Mouse (Mus musculus) olfactory bulb, adult 2 months (tissue): ENCODE data around the gene Xab2. TPM values are rescaled to one million over a fixed set of nuclear protein-coding genes. Genes with fewer than 3 reads are reported as not detected.

ENCODE experiments used
- H3K27ac ChIP-seq: fragments of 200-500 bp; 2 replicates; pipeline ENCODE4 v1.5.1; 2012; ENCODE audit warnings: low read depth, low read length; ENCODE audit not compliant: insufficient read depth
- H3K4me1 ChIP-seq: fragments of 200-500 bp; 2 replicates; pipeline ENCODE4 v1.6.1; 2012; ENCODE audit warnings: low read length; ENCODE audit not compliant: control insufficient read depth, insufficient read depth
- H3K4me3 ChIP-seq: fragments of 200-500 bp; 2 replicates; pipeline ENCODE4 v1.5.1; 2012; ENCODE audit warnings: mild to moderate bottlenecking, low read depth, low read length, moderate library complexity; ENCODE audit not compliant: insufficient read depth
- CTCF ChIP-seq: fragments of 200-500 bp; IDR thresholded peaks from 2 replicates; pipeline ENCODE4 v1.5.1; 2012; ENCODE audit warnings: low read depth, mild to moderate bottlenecking, low read length, moderate library complexity; ENCODE audit not compliant: insufficient read depth
- POLR2A ChIP-seq: fragments of 200-500 bp; IDR thresholded peaks from 2 replicates; pipeline ENCODE4 v1.6.1; 2012; ENCODE audit warnings: mild to moderate bottlenecking, low read depth, low read length, moderate library complexity; ENCODE audit not compliant: insufficient read depth
- WGBS: fragments of 180-500 bp; shearing (Covaris S2); methylation state at CpG from one replicate; pipeline ENCODE4 v1.1.7; 2018; 5-methylcytosine and 5-hydroxymethylcytosine counted together
- polyA plus RNA-seq: library from polyadenylated mRNA; stranded (reverse); fragments of >200 nt; gene quantifications from 2 replicates; pipeline ENCODE4 v1.2.4, GENCODE M21; 2012; ENCODE audit warnings: low replicate concordance; ENCODE audit not compliant: missing spikeins, insufficient read depth, insufficient read length

The Xab2 gene
- polyA plus RNA-seq, 1 experiment: not detected

DNA sequence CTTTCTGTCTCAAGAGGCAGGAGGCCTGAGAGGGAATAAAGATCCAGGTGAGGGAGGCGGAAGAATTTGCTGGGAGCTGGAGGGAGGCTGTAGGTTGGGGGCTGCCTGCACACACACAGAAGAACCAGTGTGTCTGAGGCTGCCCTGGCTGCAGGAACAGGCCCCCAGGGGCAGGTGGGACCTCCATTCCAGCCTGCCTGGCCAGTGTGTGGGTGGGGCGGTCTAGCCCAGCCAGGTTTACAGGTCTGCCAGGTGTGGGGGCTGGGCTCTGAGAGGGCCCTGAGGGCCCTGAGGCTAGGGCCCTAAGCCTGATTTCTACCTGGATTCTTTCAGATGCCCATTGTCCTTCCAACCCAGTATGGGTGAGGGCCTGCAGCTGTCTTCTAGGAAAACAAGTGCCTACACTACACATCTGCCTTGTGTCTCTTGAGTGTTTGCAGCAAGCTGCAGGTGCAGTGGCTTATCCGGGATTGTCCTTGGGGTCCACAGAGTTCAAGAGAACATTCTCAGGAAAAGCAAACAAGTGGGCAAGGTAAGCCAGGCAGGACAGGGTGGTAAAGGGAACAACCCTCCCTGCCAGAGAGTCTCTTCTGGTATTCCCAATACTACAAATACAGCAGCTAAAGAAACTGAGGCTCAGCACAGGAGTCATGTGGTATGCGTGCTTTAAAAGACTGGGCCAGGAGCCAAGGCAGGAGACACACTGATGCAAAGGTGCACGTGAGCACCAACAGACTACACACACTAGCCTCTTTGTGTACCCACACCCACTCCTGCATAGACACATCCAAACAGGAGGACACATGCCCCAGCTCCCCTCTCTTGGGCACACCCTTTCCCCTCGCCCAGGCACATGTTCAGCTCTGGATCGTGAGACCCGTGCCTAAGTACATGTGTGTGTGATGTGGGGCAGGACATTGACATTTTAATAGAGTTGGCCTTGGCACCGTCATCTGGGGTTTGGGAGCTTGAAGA, 41.4 kb downstream of the Xab2 start:
- no peak overlapping the region for H3K27ac ChIP-seq
- H3K4me1 ChIP-seq: no peaks in the 10 kb centered on the region
- 78% methylated on average over 9 of the region's 9 CpGs for WGBS
- TF ChIP-seq CTCF (no peak), POLR2A (no peak)
- no peak overlapping the region for H3K4me3 ChIP-seq

DNA sequence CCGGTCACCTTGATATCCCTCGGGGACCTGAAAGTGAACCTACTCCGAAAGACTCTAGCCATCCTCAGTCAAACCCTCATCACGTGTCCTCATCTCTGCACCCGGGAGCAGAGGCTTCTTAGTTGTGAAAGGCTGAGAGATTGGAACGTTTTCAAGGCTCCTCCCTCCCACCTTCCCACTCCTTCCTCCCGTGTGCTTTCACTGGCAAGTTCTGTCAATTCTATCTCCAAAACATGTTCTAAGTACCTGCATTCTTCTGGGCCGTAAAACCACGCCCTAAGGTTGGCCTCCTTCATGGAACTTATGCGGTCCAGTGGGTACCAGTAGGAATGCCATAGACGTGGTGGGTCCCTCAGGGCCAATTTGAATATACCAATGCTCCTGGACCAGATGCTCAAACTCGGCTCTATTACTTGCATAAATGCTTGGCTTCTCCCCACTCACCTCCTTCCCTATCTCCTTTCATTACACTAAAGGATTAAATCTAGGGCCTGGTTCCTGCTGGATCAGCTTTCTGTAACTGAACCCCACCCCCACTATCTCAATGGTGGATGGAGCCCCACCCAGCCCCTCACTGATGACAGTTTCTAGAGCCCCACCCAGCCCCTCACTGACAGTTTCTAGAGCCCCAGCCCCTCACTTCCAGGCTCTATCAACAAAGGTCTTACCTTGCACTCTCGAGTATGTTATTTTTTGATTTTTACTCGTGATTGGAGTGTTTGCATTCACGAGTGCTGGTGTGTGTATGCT, 44.7 kb downstream of the Xab2 start:
- Histone ChIP-seq H3K4me1 (no peaks in the 10 kb centered on the region), H3K4me3 (no peak overlapping the region), H3K27ac (no peak overlapping the region)
- WGBS: 77% methylated on average over 15 of the region's 15 CpGs
- no peak for TF ChIP-seq POLR2A
- TF ChIP-seq CTCF: no peak

DNA sequence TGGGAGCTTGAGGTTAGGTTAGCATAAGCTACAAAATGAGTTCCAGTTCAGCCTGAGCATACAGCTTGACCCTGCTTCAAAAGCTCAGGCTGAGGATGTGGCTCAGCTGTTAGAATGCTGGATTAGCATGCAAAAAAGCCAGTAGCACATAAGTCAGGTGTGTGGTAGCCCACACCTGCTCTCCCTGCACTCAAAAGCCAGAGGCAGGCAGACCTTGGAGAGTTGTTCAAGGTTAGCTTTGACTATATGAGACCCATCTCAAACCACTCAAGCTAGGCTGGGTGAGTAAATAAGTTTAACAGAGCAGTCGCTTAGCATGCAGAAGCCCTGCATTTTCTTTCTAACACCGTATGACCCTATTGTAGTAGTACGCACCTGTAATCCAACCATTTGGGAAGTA, 46.6 kb downstream of the Xab2 start:
- WGBS: 95% methylated on average over 3 of the region's 3 CpGs
- Histone ChIP-seq H3K27ac (no peak overlapping the region), H3K4me3 (no peak overlapping the region), H3K4me1 (no peaks in the 10 kb centered on the region)
- TF ChIP-seq POLR2A (no peak), CTCF (no peak)

DNA sequence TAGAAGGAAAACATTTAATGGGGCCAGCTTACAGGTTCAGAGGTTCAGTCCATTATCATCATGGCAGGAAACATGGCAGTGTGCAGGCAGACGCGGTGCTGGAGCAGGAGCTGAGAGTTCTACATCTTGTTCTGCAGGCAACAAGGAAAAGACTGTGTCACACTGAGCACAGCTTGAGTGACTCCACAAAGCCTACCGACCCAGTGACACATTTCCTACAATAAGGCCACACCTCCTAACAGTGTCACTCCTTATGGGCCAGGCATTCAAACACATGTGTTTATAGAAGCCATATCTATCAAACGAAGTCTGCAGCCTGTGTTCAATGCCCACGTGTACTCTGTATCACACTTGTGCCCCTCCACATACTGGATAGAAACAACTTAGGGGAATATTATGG, 51.3 kb downstream of the Xab2 start:
- no peaks in the 10 kb centered on the region for H3K4me1 ChIP-seq
- 88% methylated on average over 5 of the region's 5 CpGs for WGBS

GRCm38 (mm10) chr8:3568378-3568777, 52.7 kb downstream of the Xab2 start:
- no peak for TF ChIP-seq CTCF
- TF ChIP-seq POLR2A: no peak
- no peak overlapping the region for H3K4me3 ChIP-seq
- no peak overlapping the region for H3K27ac ChIP-seq
- no peaks in the 10 kb centered on the region for H3K4me1 ChIP-seq
- WGBS: 16% methylated on average over 7 of the region's 7 CpGs

More for the DNA sequence above, 51.3 kb downstream of the Xab2 start:
- TF ChIP-seq CTCF: no peak
- TF ChIP-seq POLR2A: no peak
- Histone ChIP-seq H3K27ac (no peak overlapping the region), H3K4me3 (no peak overlapping the region)

DNA sequence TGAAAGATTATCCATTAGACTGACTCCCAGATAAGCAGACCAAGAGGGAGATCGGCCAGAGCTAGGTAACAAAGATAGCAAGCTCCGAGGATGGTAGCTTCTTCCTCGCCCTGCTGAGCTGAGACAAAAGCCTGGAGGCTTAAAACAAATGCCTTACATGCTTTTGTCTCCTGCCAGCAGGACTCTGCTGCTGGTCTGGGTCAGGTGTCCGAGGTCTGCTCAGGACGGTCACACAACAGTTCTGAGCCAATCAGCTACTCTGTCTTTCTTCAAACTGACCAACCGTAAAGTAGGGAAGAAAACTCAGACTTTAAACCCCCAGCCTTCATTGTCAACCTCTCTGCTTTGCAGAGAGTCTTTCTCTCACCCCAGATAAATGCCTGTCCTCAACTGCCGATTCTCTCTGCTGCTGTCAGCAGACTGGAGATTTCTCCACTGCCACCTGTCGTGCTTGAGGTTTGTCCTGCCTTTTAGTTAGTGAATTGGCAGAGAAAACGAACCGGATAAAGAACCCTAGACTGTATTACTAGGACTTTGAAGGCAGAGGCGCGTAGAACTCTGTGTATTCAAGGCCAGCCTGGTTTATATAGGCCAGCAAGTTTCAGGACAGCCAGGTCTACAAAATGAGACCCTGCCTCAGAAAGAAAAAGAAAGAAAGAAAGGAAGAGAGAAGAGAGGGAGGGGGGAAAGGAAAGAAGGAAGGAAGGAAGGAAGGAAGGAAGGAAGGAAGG, 53.3 kb downstream of the Xab2 start, which contains the start of gene C330021F23Rik:
TSS of gene C330021F23Rik (plus strand) at position 350 of the 731 bp plus-strand sequence.
- no peak within 1 kb of the TSS for H3K27ac ChIP-seq
- 9% methylated on average over 12 of the region's 12 CpGs for WGBS
- no peaks in the 10 kb centered on the region for H3K4me1 ChIP-seq
- TF ChIP-seq CTCF: no peak
- H3K4me3 ChIP-seq: no peak within 1 kb of the TSS

Other genes starting within 250 kb of the Xab2 start
- not detected in 2 replicates for gene Arhgef18, start 228.3 kb downstream of the Xab2 start, polyA plus RNA-seq
- not detected in 2 replicates for gene Pex11g, start 153.6 kb downstream of the Xab2 start, polyA plus RNA-seq
- not detected in 2 replicates for gene Tex45, start 150.5 kb downstream of the Xab2 start, polyA plus RNA-seq
- gene Zfp358, start 128.2 kb downstream of the Xab2 start, polyA plus RNA-seq: not detected in 2 replicates
- gene Mcoln1, start 120.9 kb downstream of the Xab2 start, polyA plus RNA-seq: 296 TPM in 1 of 2 replicates, not detected in the other
- gene Pnpla6, start 105.9 kb downstream of the Xab2 start, polyA plus RNA-seq: not detected in 2 replicates
- gene C330021F23Rik, start 53.3 kb downstream of the Xab2 start, polyA plus RNA-seq: not detected in 2 replicates
- gene Camsap3, start 34.0 kb downstream of the Xab2 start, polyA plus RNA-seq: not detected in 2 replicates
- not detected in 2 replicates for gene Pet100, start 232 bp upstream of the Xab2 start, polyA plus RNA-seq
- not detected in 2 replicates for gene Pcp2, start 4.2 kb upstream of the Xab2 start, polyA plus RNA-seq
- gene Stxbp2, start 9.6 kb upstream of the Xab2 start, polyA plus RNA-seq: not detected in 2 replicates
- not detected in 2 replicates for gene Retn, start 34.5 kb upstream of the Xab2 start, polyA plus RNA-seq
- not detected in 2 replicates for gene Mcemp1, start 44.4 kb upstream of the Xab2 start, polyA plus RNA-seq
- not detected in 2 replicates for gene Fcor, start 51.0 kb upstream of the Xab2 start, polyA plus RNA-seq
- not detected in 2 replicates for gene Trappc5, start 55.0 kb upstream of the Xab2 start, polyA plus RNA-seq
- gene Fcer2a, start 72.9 kb upstream of the Xab2 start, polyA plus RNA-seq: not detected in 2 replicates
- gene Clec4g, start 99.3 kb upstream of the Xab2 start, polyA plus RNA-seq: not detected in 2 replicates
- not detected in 2 replicates for gene Cd209a, start 127.7 kb upstream of the Xab2 start, polyA plus RNA-seq
- not detected in 2 replicates for gene Cd209e, start 233.0 kb upstream of the Xab2 start, polyA plus RNA-seq